In genomic region chr1:47593641-47594040, GRCm38 (mm10) we compare ENCODE assay signal across 3 mouse cellular contexts.
DNase-seq lines count a peak whose midpoint lies in the region; ATAC-seq lines count a peak whose summit lies in the region.
"Not testable (repeated sequence)": the region's sequence is repeated elsewhere in the genome, so short reads cannot be mapped to it uniquely, and the experiment has no call there.

No protein-coding gene starts in this region.

- not testable (repeated sequence) for H3K4me3 ChIP-seq in forebrain, embryonic 12.5 days (replicated peaks); forebrain, embryonic 13.5 days; limb, embryonic 11.5 days (ENCODE audit: low read depth, low read length)

- H3K4me2 ChIP-seq in forebrain, embryonic 12.5 days; forebrain, embryonic 13.5 days; limb, embryonic 11.5 days (ENCODE audit: low read depth, severe bottlenecking): not testable (repeated sequence)

- not testable (repeated sequence) for H3K4me1 ChIP-seq in forebrain, embryonic 12.5 days; forebrain, embryonic 13.5 days; limb, embryonic 11.5 days (ENCODE audit: control insufficient read depth, insufficient read depth, low read length)

- H3K27me3 ChIP-seq in forebrain, embryonic 12.5 days; forebrain, embryonic 13.5 days; limb, embryonic 11.5 days (ENCODE audit: control insufficient read depth, insufficient read depth, low read length): not testable (repeated sequence)

- H3K9me3 ChIP-seq in forebrain, embryonic 12.5 days; forebrain, embryonic 13.5 days (replicated peaks); limb, embryonic 11.5 days (ENCODE audit: control insufficient read depth, low read length): not testable (repeated sequence)

- not testable (repeated sequence) for DNase-seq in limb, embryonic 11.5 days (ENCODE audit: low spot score)

- not testable (repeated sequence) for H3K36me3 ChIP-seq in forebrain, embryonic 12.5 days (replicated peaks); forebrain, embryonic 13.5 days (ENCODE audit: poor library complexity, severe bottlenecking); limb, embryonic 11.5 days (ENCODE audit: control insufficient read depth, insufficient read depth, low read length)

- H3K27ac ChIP-seq in forebrain, embryonic 12.5 days; forebrain, embryonic 13.5 days; limb, embryonic 11.5 days (replicated peaks; ENCODE audit: low read depth, low read length): not testable (repeated sequence)

- ATAC-seq in forebrain, embryonic 12.5 days (ENCODE audit: low FRiP score) = peak; percentile 74; the same call in 1 of the 2 replicates
- 0 out of 2 replicates have a peak, but pooled peaks have one; percentile 58 for ATAC-seq in forebrain, embryonic 13.5 days
- peak; percentile 76; the same call in 1 of the 2 replicates for ATAC-seq in limb, embryonic 11.5 days (ENCODE audit: insufficient number of reproducible peaks, low FRiP score, low TSS enrichment, low read depth)

- 85% methylated on average over 1 of the region's 4 CpGs for WGBS in forebrain, embryonic 12.5 days
- WGBS in forebrain, embryonic 13.5 days = 70% methylated on average over 1 of the region's 4 CpGs
- 89% methylated on average over 2 of the region's 4 CpGs for WGBS in limb, embryonic 11.5 days

- not testable (repeated sequence) for H3K9ac ChIP-seq in forebrain, embryonic 12.5 days; forebrain, embryonic 13.5 days; limb, embryonic 11.5 days (ENCODE audit: low read length)
